Mouse (Mus musculus): ENCODE results near the gene Shisa8. TPM values are rescaled to one million over a fixed set of nuclear protein-coding genes. Genes with fewer than 3 reads are reported as not detected.

The Shisa8 gene
- polyA plus RNA-seq, 1 experiment from 2014 or later: 1.0 TPM

GRCm38 (mm10) chr15:82184183-82184582 lies 28.4 kb downstream of the Shisa8 start:
- 79% methylated on average over 7 of the region's 7 CpGs for WGBS
- Histone ChIP-seq H3K4me3 (ENCODE audit: low read depth, low read length) (no peak overlapping the region), H3K27me3 (ENCODE audit: control insufficient read depth, insufficient read depth, low read length) (no peaks in the 10 kb centered on the region), H3K4me2 (replicated peaks; ENCODE audit: low read depth, low read length) (no peak overlapping the region), H3K9ac (ENCODE audit: low read depth, low read length) (no peak overlapping the region), H3K36me3 (ENCODE audit: control insufficient read depth, insufficient read depth, low read length) (peaks cover 68% of the 10 kb centered on the region), H3K4me1 (replicated peaks; ENCODE audit: control insufficient read depth, insufficient read depth, low read length) (no peaks in the 10 kb centered on the region), H3K27ac (ENCODE audit: low read depth, low read length) (no peak overlapping the region), H3K9me3 (ENCODE audit: control insufficient read depth, low read length) (peaks cover 3% of the 10 kb centered on the region; the same call in 1 of the 2 replicates)
- no peak for DNase-seq (ENCODE audit: low spot score)
- no peak for ATAC-seq (ENCODE audit: low FRiP score)

- Histone ChIP-seq H3K27me3 (ENCODE audit: control insufficient read depth, insufficient read depth, low read length) (no peaks in the 10 kb centered on the region), H3K4me1 (replicated peaks; ENCODE audit: control insufficient read depth, insufficient read depth, low read length) (no peaks in the 10 kb centered on the region), H3K9me3 (ENCODE audit: control insufficient read depth, low read length) (peaks cover 3% of the 10 kb centered on the region; the same call in 1 of the 2 replicates), H3K4me2 (replicated peaks; ENCODE audit: low read depth, low read length) (no peak overlapping the region), H3K9ac (ENCODE audit: low read depth, low read length) (no peak overlapping the region), H3K27ac (ENCODE audit: low read depth, low read length) (0 out of 2 replicates have a peak overlapping the region, but pooled peaks have one; percentile 3), H3K36me3 (ENCODE audit: control insufficient read depth, insufficient read depth, low read length) (peaks cover 74% of the 10 kb centered on the region), H3K4me3 (ENCODE audit: low read depth, low read length) (no peak overlapping the region)
- DNase-seq (ENCODE audit: low spot score) (no peak), ATAC-seq (ENCODE audit: low FRiP score) (no peak)
- WGBS: 72% methylated on average over 10 of the region's 10 CpGs
Observed at GRCm38 (mm10) chr15:82183596-82183995, 29.0 kb downstream of the Shisa8 start.

GRCm38 (mm10) chr15:82182311-82182710 lies 30.3 kb downstream of the Shisa8 start:
- ATAC-seq (ENCODE audit: low FRiP score) (no peak), DNase-seq (ENCODE audit: low spot score) (no peak)
- no peak overlapping the region for H3K4me2 ChIP-seq (replicated peaks; ENCODE audit: low read depth, low read length)
- H3K36me3 ChIP-seq (ENCODE audit: control insufficient read depth, insufficient read depth, low read length): peaks cover 77% of the 10 kb centered on the region
- H3K4me3 ChIP-seq (ENCODE audit: low read depth, low read length): no peak overlapping the region
- no peak overlapping the region for H3K9ac ChIP-seq (ENCODE audit: low read depth, low read length)
- no peaks in the 10 kb centered on the region for H3K27me3 ChIP-seq (ENCODE audit: control insufficient read depth, insufficient read depth, low read length)
- 97% methylated on average over 4 of the region's 4 CpGs for WGBS
- H3K4me1 ChIP-seq (replicated peaks; ENCODE audit: control insufficient read depth, insufficient read depth, low read length): no peaks in the 10 kb centered on the region
- no peak overlapping the region for H3K27ac ChIP-seq (ENCODE audit: low read depth, low read length)
- peaks cover 3% of the 10 kb centered on the region; the same call in 1 of the 2 replicates for H3K9me3 ChIP-seq (ENCODE audit: control insufficient read depth, low read length)

GRCm38 (mm10) chr15:82181131-82181530 lies 31.5 kb downstream of the Shisa8 start:
- no peak overlapping the region for H3K27ac ChIP-seq (ENCODE audit: low read depth, low read length)
- ATAC-seq (ENCODE audit: low FRiP score): no peak
- H3K4me3 ChIP-seq (ENCODE audit: low read depth, low read length): no peak overlapping the region
- H3K4me1 ChIP-seq (replicated peaks; ENCODE audit: control insufficient read depth, insufficient read depth, low read length): no peaks in the 10 kb centered on the region
- no peak for DNase-seq (ENCODE audit: low spot score)
- H3K27me3 ChIP-seq (ENCODE audit: control insufficient read depth, insufficient read depth, low read length): no peaks in the 10 kb centered on the region
- no peak overlapping the region for H3K9ac ChIP-seq (ENCODE audit: low read depth, low read length)
- no peak overlapping the region for H3K4me2 ChIP-seq (replicated peaks; ENCODE audit: low read depth, low read length)
- 92% methylated on average over 5 of the region's 5 CpGs for WGBS
- peaks cover 3% of the 10 kb centered on the region; the same call in 1 of the 2 replicates for H3K9me3 ChIP-seq (ENCODE audit: control insufficient read depth, low read length)
- peaks cover 71% of the 10 kb centered on the region for H3K36me3 ChIP-seq (ENCODE audit: control insufficient read depth, insufficient read depth, low read length)

- Histone ChIP-seq H3K36me3 (ENCODE audit: control insufficient read depth, insufficient read depth, low read length) (peaks cover 64% of the 10 kb centered on the region), H3K4me2 (replicated peaks; ENCODE audit: low read depth, low read length) (no peak overlapping the region), H3K4me3 (ENCODE audit: low read depth, low read length) (no peak overlapping the region), H3K4me1 (replicated peaks; ENCODE audit: control insufficient read depth, insufficient read depth, low read length) (no peaks in the 10 kb centered on the region), H3K27ac (ENCODE audit: low read depth, low read length) (no peak overlapping the region), H3K9ac (ENCODE audit: low read depth, low read length) (no peak overlapping the region), H3K9me3 (ENCODE audit: control insufficient read depth, low read length) (peaks cover 3% of the 10 kb centered on the region; the same call in 1 of the 2 replicates), H3K27me3 (ENCODE audit: control insufficient read depth, insufficient read depth, low read length) (no peaks in the 10 kb centered on the region)
- ATAC-seq (ENCODE audit: low FRiP score): no peak
- no peak for DNase-seq (ENCODE audit: low spot score)
- WGBS: 91% methylated on average over 7 of the region's 7 CpGs
Observed at GRCm38 (mm10) chr15:82177743-82178290, 34.8 kb downstream of the Shisa8 start.

- Histone ChIP-seq H3K27me3 (ENCODE audit: control insufficient read depth, insufficient read depth, low read length) (no peaks in the 10 kb centered on the region), H3K4me3 (ENCODE audit: low read depth, low read length) (no peak overlapping the region), H3K27ac (ENCODE audit: low read depth, low read length) (no peak overlapping the region), H3K4me2 (replicated peaks; ENCODE audit: low read depth, low read length) (no peak overlapping the region), H3K36me3 (ENCODE audit: control insufficient read depth, insufficient read depth, low read length) (peaks cover 50% of the 10 kb centered on the region), H3K9me3 (ENCODE audit: control insufficient read depth, low read length) (no peaks in the 10 kb centered on the region), H3K4me1 (replicated peaks; ENCODE audit: control insufficient read depth, insufficient read depth, low read length) (no peaks in the 10 kb centered on the region), H3K9ac (ENCODE audit: low read depth, low read length) (no peak overlapping the region)
- no peak for DNase-seq (ENCODE audit: low spot score)
- 97% methylated on average over 9 of the region's 9 CpGs for WGBS
- ATAC-seq (ENCODE audit: low FRiP score): no peak
Observed at GRCm38 (mm10) chr15:82175091-82175490, 37.5 kb downstream of the Shisa8 start.

- no peaks in the 10 kb centered on the region for H3K4me1 ChIP-seq (replicated peaks; ENCODE audit: control insufficient read depth, insufficient read depth, low read length)
- no peak overlapping the region for H3K4me3 ChIP-seq (ENCODE audit: low read depth, low read length)
- DNase-seq (ENCODE audit: low spot score) (no peak), ATAC-seq (ENCODE audit: low FRiP score) (no peak)
- 92% methylated on average over 8 of the region's 8 CpGs for WGBS
- H3K36me3 ChIP-seq (ENCODE audit: control insufficient read depth, insufficient read depth, low read length): peaks cover 32% of the 10 kb centered on the region
- no peak overlapping the region for H3K9ac ChIP-seq (ENCODE audit: low read depth, low read length)
- no peaks in the 10 kb centered on the region for H3K9me3 ChIP-seq (ENCODE audit: control insufficient read depth, low read length)
- H3K4me2 ChIP-seq (replicated peaks; ENCODE audit: low read depth, low read length): no peak overlapping the region
- H3K27me3 ChIP-seq (ENCODE audit: control insufficient read depth, insufficient read depth, low read length): no peaks in the 10 kb centered on the region
- no peak overlapping the region for H3K27ac ChIP-seq (ENCODE audit: low read depth, low read length)
Observed at GRCm38 (mm10) chr15:82172648-82173047, 40.0 kb downstream of the Shisa8 start.

- Histone ChIP-seq H3K27ac (ENCODE audit: low read depth, low read length) (no peak overlapping the region), H3K4me3 (ENCODE audit: low read depth, low read length) (no peak overlapping the region), H3K36me3 (ENCODE audit: control insufficient read depth, insufficient read depth, low read length) (peaks cover 23% of the 10 kb centered on the region), H3K9ac (ENCODE audit: low read depth, low read length) (no peak overlapping the region), H3K4me1 (replicated peaks; ENCODE audit: control insufficient read depth, insufficient read depth, low read length) (no peaks in the 10 kb centered on the region), H3K27me3 (ENCODE audit: control insufficient read depth, insufficient read depth, low read length) (no peaks in the 10 kb centered on the region), H3K4me2 (replicated peaks; ENCODE audit: low read depth, low read length) (no peak overlapping the region), H3K9me3 (ENCODE audit: control insufficient read depth, low read length) (no peaks in the 10 kb centered on the region)
- 88% methylated on average over 36 of the region's 36 CpGs for WGBS
- ATAC-seq (ENCODE audit: low FRiP score) (no peak), DNase-seq (ENCODE audit: low spot score) (no peak)
Observed at GRCm38 (mm10) chr15:82170437-82171377, 41.9 kb downstream of the Shisa8 start.
